Mouse (Mus musculus): Measurements from ENCODE around the gene Fcer1g.

DNA sequence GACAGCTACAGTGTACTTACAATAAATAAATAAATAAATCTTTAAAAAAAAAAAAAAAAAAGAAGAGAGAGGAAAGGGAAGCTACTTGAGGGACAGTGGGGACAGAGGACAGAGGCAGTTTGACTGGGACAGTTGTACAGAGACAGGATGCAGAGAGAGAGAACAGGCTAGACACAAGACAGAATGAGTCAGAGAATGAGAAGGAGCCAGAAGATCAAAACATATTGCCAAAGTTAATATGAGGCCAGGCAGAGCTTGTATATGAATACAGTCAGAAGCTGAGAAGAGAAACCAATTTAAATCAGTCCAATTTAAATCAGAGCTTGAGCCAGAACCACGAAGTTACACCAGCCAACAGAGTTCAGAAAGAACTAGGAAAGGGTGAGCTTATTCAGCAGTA is 34.2 kb upstream of the Fcer1g start:
- TF ChIP-seq CTCF (IDR thresholded peaks at IDR 0.05; ENCODE audit: insufficient read depth, low read length): no peak
- TF ChIP-seq POLR2A (IDR thresholded peaks at IDR 0.05; ENCODE audit: borderline replicate concordance, extremely low read depth, low read depth, low read length): no peak
